Mouse (Mus musculus): Measurements from ENCODE around the gene Supt3. TPM values are rescaled to one million over a fixed set of nuclear protein-coding genes. Genes with fewer than 3 reads are reported as not detected.

The Supt3 gene
- polyA plus RNA-seq, 1 experiment from 2014 or later = 26.2 TPM

GRCm38 (mm10) chr17:45020155-45020930 lies 243.4 kb downstream of the Supt3 start:
- no peak overlapping the region for H3K27ac ChIP-seq
- no peak overlapping the region for H3K4me3 ChIP-seq (replicated peaks; ENCODE audit: low read length)
- ATAC-seq (ENCODE audit: low FRiP score) (no peak), DNase-seq (ENCODE audit: low spot score) (no peak)
- no peaks in the 10 kb centered on the region for H3K36me3 ChIP-seq (replicated peaks; ENCODE audit: control insufficient read depth, insufficient read depth)
- 0 out of 2 replicates have a peak, but pooled peaks cover 4% of the 10 kb centered on the region for H3K4me1 ChIP-seq (replicated peaks; ENCODE audit: control insufficient read depth, insufficient read depth, low read length)
- no peaks in the 10 kb centered on the region for H3K9me3 ChIP-seq (ENCODE audit: control insufficient read depth, low read length)
- 67% methylated on average over 8 of the region's 8 CpGs for WGBS
- H3K4me2 ChIP-seq (replicated peaks) = no peak overlapping the region
- no peak overlapping the region for H3K9ac ChIP-seq
- H3K27me3 ChIP-seq (ENCODE audit: control insufficient read depth, insufficient read depth, low read length) = no peaks in the 10 kb centered on the region

- WGBS = 81% methylated on average over 3 of the region's 3 CpGs
- H3K27me3 ChIP-seq (ENCODE audit: control insufficient read depth, insufficient read depth, low read length) = no peaks in the 10 kb centered on the region
These were observed 251.5 kb downstream of the Supt3 start for GRCm38 (mm10) chr17:45028441-45028840.

GRCm38 (mm10) chr17:45029106-45029505 lies 252.2 kb downstream of the Supt3 start:
- no peak overlapping the region for H3K4me3 ChIP-seq (replicated peaks; ENCODE audit: low read length)
- DNase-seq (ENCODE audit: low spot score) (no peak), ATAC-seq (ENCODE audit: low FRiP score) (no peak)
- no peaks in the 10 kb centered on the region for H3K4me1 ChIP-seq (replicated peaks; ENCODE audit: control insufficient read depth, insufficient read depth, low read length)
- H3K36me3 ChIP-seq (replicated peaks; ENCODE audit: control insufficient read depth, insufficient read depth) = no peaks in the 10 kb centered on the region
- 98% methylated on average over 1 of the region's 1 CpGs for WGBS
- no peak overlapping the region for H3K9ac ChIP-seq
- no peak overlapping the region for H3K4me2 ChIP-seq (replicated peaks)
- H3K27ac ChIP-seq = no peak overlapping the region
- no peaks in the 10 kb centered on the region for H3K9me3 ChIP-seq (ENCODE audit: control insufficient read depth, low read length)
- H3K27me3 ChIP-seq (ENCODE audit: control insufficient read depth, insufficient read depth, low read length) = no peaks in the 10 kb centered on the region

More at GRCm38 (mm10) chr17:45028441-45028840, 251.5 kb downstream of the Supt3 start:
- H3K4me3 ChIP-seq (replicated peaks; ENCODE audit: low read length) = no peak overlapping the region
- no peak for DNase-seq (ENCODE audit: low spot score)
- H3K4me1 ChIP-seq (replicated peaks; ENCODE audit: control insufficient read depth, insufficient read depth, low read length) = no peaks in the 10 kb centered on the region
- no peaks in the 10 kb centered on the region for H3K36me3 ChIP-seq (replicated peaks; ENCODE audit: control insufficient read depth, insufficient read depth)
- H3K4me2 ChIP-seq (replicated peaks) = no peak overlapping the region
- H3K27ac ChIP-seq = no peak overlapping the region
- H3K9me3 ChIP-seq (ENCODE audit: control insufficient read depth, low read length) = no peaks in the 10 kb centered on the region
- no peak for ATAC-seq (ENCODE audit: low FRiP score)
- H3K9ac ChIP-seq = no peak overlapping the region

GRCm38 (mm10) chr17:45032209-45032608 lies 255.3 kb downstream of the Supt3 start:
- ATAC-seq (ENCODE audit: low FRiP score) (no peak), DNase-seq (ENCODE audit: low spot score) (no peak)
- WGBS = 86% methylated on average over 6 of the region's 6 CpGs
- H3K9ac ChIP-seq = no peak overlapping the region
- no peaks in the 10 kb centered on the region for H3K36me3 ChIP-seq (replicated peaks; ENCODE audit: control insufficient read depth, insufficient read depth)
- no peaks in the 10 kb centered on the region for H3K27me3 ChIP-seq (ENCODE audit: control insufficient read depth, insufficient read depth, low read length)
- no peak overlapping the region for H3K27ac ChIP-seq
- H3K4me1 ChIP-seq (replicated peaks; ENCODE audit: control insufficient read depth, insufficient read depth, low read length) = no peaks in the 10 kb centered on the region
- no peak overlapping the region for H3K4me2 ChIP-seq (replicated peaks)
- H3K9me3 ChIP-seq (ENCODE audit: control insufficient read depth, low read length) = no peaks in the 10 kb centered on the region
- no peak overlapping the region for H3K4me3 ChIP-seq (replicated peaks; ENCODE audit: low read length)

- Histone ChIP-seq H3K27me3 (ENCODE audit: control insufficient read depth, insufficient read depth, low read length) (no peaks in the 10 kb centered on the region), H3K9me3 (ENCODE audit: control insufficient read depth, low read length) (no peaks in the 10 kb centered on the region), H3K4me2 (replicated peaks) (no peak overlapping the region), H3K9ac (no peak overlapping the region), H3K36me3 (replicated peaks; ENCODE audit: control insufficient read depth, insufficient read depth) (no peaks in the 10 kb centered on the region), H3K4me3 (replicated peaks; ENCODE audit: low read length) (no peak overlapping the region), H3K4me1 (replicated peaks; ENCODE audit: control insufficient read depth, insufficient read depth, low read length) (no peaks in the 10 kb centered on the region), H3K27ac (no peak overlapping the region)
- no peak for DNase-seq (ENCODE audit: low spot score)
- WGBS = 72% methylated on average over 7 of the region's 7 CpGs
- no peak for ATAC-seq (ENCODE audit: low FRiP score)
These were observed 256.7 kb downstream of the Supt3 start for GRCm38 (mm10) chr17:45033617-45034016.

- DNase-seq (ENCODE audit: low spot score) (no peak), ATAC-seq (ENCODE audit: low FRiP score) (no peak)
- no peak overlapping the region for H3K4me3 ChIP-seq (replicated peaks; ENCODE audit: low read length)
- H3K36me3 ChIP-seq (replicated peaks; ENCODE audit: control insufficient read depth, insufficient read depth) = no peaks in the 10 kb centered on the region
- H3K27me3 ChIP-seq (ENCODE audit: control insufficient read depth, insufficient read depth, low read length) = no peaks in the 10 kb centered on the region
- H3K9me3 ChIP-seq (ENCODE audit: control insufficient read depth, low read length) = no peaks in the 10 kb centered on the region
- WGBS = 95% methylated on average over 2 of the region's 2 CpGs
- 0 out of 2 replicates have a peak, but pooled peaks cover 3% of the 10 kb centered on the region for H3K4me1 ChIP-seq (replicated peaks; ENCODE audit: control insufficient read depth, insufficient read depth, low read length)
- no peak overlapping the region for H3K27ac ChIP-seq
- H3K4me2 ChIP-seq (replicated peaks) = no peak overlapping the region
- H3K9ac ChIP-seq = no peak overlapping the region
These were observed 264.1 kb downstream of the Supt3 start for GRCm38 (mm10) chr17:45041084-45041483.

GRCm38 (mm10) chr17:45045804-45046203 lies 268.9 kb downstream of the Supt3 start:
- no peaks in the 10 kb centered on the region for H3K4me1 ChIP-seq (replicated peaks; ENCODE audit: control insufficient read depth, insufficient read depth, low read length)
- no peak overlapping the region for H3K27ac ChIP-seq
- no peak overlapping the region for H3K4me3 ChIP-seq (replicated peaks; ENCODE audit: low read length)
- ATAC-seq (ENCODE audit: low FRiP score) = no peak
- DNase-seq (ENCODE audit: low spot score) = no peak
- H3K27me3 ChIP-seq (ENCODE audit: control insufficient read depth, insufficient read depth, low read length) = no peaks in the 10 kb centered on the region
- H3K36me3 ChIP-seq (replicated peaks; ENCODE audit: control insufficient read depth, insufficient read depth) = no peaks in the 10 kb centered on the region
- H3K4me2 ChIP-seq (replicated peaks) = no peak overlapping the region
- H3K9ac ChIP-seq = no peak overlapping the region
- H3K9me3 ChIP-seq (ENCODE audit: control insufficient read depth, low read length) = no peaks in the 10 kb centered on the region

GRCm38 (mm10) chr17:45046583-45046982 lies 269.6 kb downstream of the Supt3 start:
- Histone ChIP-seq H3K4me2 (replicated peaks) (no peak overlapping the region), H3K4me3 (replicated peaks; ENCODE audit: low read length) (no peak overlapping the region), H3K27ac (no peak overlapping the region), H3K27me3 (ENCODE audit: control insufficient read depth, insufficient read depth, low read length) (no peaks in the 10 kb centered on the region), H3K4me1 (replicated peaks; ENCODE audit: control insufficient read depth, insufficient read depth, low read length) (no peaks in the 10 kb centered on the region), H3K36me3 (replicated peaks; ENCODE audit: control insufficient read depth, insufficient read depth) (no peaks in the 10 kb centered on the region), H3K9me3 (ENCODE audit: control insufficient read depth, low read length) (no peaks in the 10 kb centered on the region), H3K9ac (no peak overlapping the region)
- no peak for DNase-seq (ENCODE audit: low spot score)
- WGBS = 95% methylated on average over 3 of the region's 3 CpGs
- no peak for ATAC-seq (ENCODE audit: low FRiP score)

- Histone ChIP-seq H3K27me3 (ENCODE audit: control insufficient read depth, insufficient read depth, low read length) (no peaks in the 10 kb centered on the region), H3K27ac (no peak overlapping the region), H3K9me3 (ENCODE audit: control insufficient read depth, low read length) (no peaks in the 10 kb centered on the region), H3K4me2 (replicated peaks) (no peak overlapping the region), H3K4me3 (replicated peaks; ENCODE audit: low read length) (no peak overlapping the region), H3K4me1 (replicated peaks; ENCODE audit: control insufficient read depth, insufficient read depth, low read length) (no peaks in the 10 kb centered on the region), H3K9ac (no peak overlapping the region), H3K36me3 (replicated peaks; ENCODE audit: control insufficient read depth, insufficient read depth) (no peaks in the 10 kb centered on the region)
- 88% methylated on average over 6 of the region's 6 CpGs for WGBS
- DNase-seq (ENCODE audit: low spot score) = no peak
- no peak for ATAC-seq (ENCODE audit: low FRiP score)
These were observed 270.3 kb downstream of the Supt3 start for GRCm38 (mm10) chr17:45047236-45047635.

- 82% methylated on average over 3 of the region's 3 CpGs for WGBS
- H3K9me3 ChIP-seq (ENCODE audit: control insufficient read depth, low read length) = no peaks in the 10 kb centered on the region
- no peaks in the 10 kb centered on the region for H3K36me3 ChIP-seq (replicated peaks; ENCODE audit: control insufficient read depth, insufficient read depth)
- H3K4me3 ChIP-seq (replicated peaks; ENCODE audit: low read length) = no peak overlapping the region
- DNase-seq (ENCODE audit: low spot score) (no peak), ATAC-seq (ENCODE audit: low FRiP score) (no peak)
- H3K4me2 ChIP-seq (replicated peaks) = no peak overlapping the region
- H3K27ac ChIP-seq = no peak overlapping the region
- H3K9ac ChIP-seq = no peak overlapping the region
- H3K4me1 ChIP-seq (replicated peaks; ENCODE audit: control insufficient read depth, insufficient read depth, low read length) = no peaks in the 10 kb centered on the region
- H3K27me3 ChIP-seq (ENCODE audit: control insufficient read depth, insufficient read depth, low read length) = no peaks in the 10 kb centered on the region
These were observed 275.0 kb downstream of the Supt3 start for GRCm38 (mm10) chr17:45051971-45052370.

All from hindbrain, embryonic 14.5 days (tissue).